Mouse (Mus musculus) CH12.LX (cell line): ENCODE measurements around the gene Fat1. TPM values are rescaled to one million over a fixed set of nuclear protein-coding genes. Genes with fewer than 3 reads are reported as not detected.

Experiments used
- DNase-seq: peaks from one replicate; pipeline ENCODE4 v3.0.0-alpha.2; 2013; ENCODE audit errors: extremely low read depth
- H3K27ac ChIP-seq: 2 replicates; pipeline ENCODE4 v1.5.1; 2012; ENCODE audit warnings: low read depth, mild to moderate bottlenecking, control low read depth, moderate library complexity; ENCODE audit not compliant: insufficient read depth
- H3K27me3 ChIP-seq: replicated peaks from 2 replicates; pipeline ENCODE3; 2012; ENCODE audit warnings: inconsistent platforms
- H3K36me3 ChIP-seq, 2 experiments: replicated peaks in 1 of 2; 2 replicates each; pipeline versions ENCODE3 to v1.6.1; 2012; ENCODE audit warnings: inconsistent platforms in 1 of 2, low read length in 1 of 2, mild to moderate bottlenecking in 1 of 2, mixed read lengths in 1 of 2, moderate library complexity in 1 of 2; ENCODE audit not compliant: control insufficient read depth in 1 of 2, insufficient read depth in 1 of 2
- H3K4me1 ChIP-seq, 2 experiments: 2 replicates each; pipeline ENCODE4 v1.6.1; 2012; ENCODE audit warnings: inconsistent platforms in 1 of 2, moderate library complexity in 1 of 2; ENCODE audit not compliant: insufficient read depth in 2 of 2, control insufficient read depth in 1 of 2
- H3K4me2 ChIP-seq: 2 replicates; pipeline ENCODE4 v1.6.1; 2012; ENCODE audit warnings: low read depth, mild to moderate bottlenecking, control low read depth; ENCODE audit not compliant: poor library complexity, insufficient read depth, severe bottlenecking
- H3K4me3 ChIP-seq, 3 experiments: fragments of 150-350 bp in 1 of 3; sonication (generic) in 1 of 3; replicated peaks in 1 of 3; 2 replicates each; pipeline versions ENCODE3 to v1.5.1; 2011 to 2012; ENCODE audit warnings: low read depth in 2 of 3, low read length in 2 of 3, mild to moderate bottlenecking in 2 of 3, moderate library complexity in 2 of 3, control low read depth in 1 of 3, improper control_type of control experiment in 1 of 3, inconsistent platforms in 1 of 3, mixed read lengths in 1 of 3; ENCODE audit not compliant: poor library complexity in 1 of 3
- H3K79me2 ChIP-seq: replicated peaks from 2 replicates; pipeline ENCODE4 v1.6.1; 2012; ENCODE audit warnings: mild to moderate bottlenecking, moderate library complexity; ENCODE audit not compliant: control insufficient read depth, poor library complexity, insufficient read depth, severe bottlenecking; ENCODE audit errors: extremely low read depth
- H3K9ac ChIP-seq: 2 replicates; pipeline ENCODE4 v1.6.1; 2012; ENCODE audit warnings: low read depth, mild to moderate bottlenecking, control low read depth, moderate library complexity; ENCODE audit not compliant: insufficient read depth
- H3K9me3 ChIP-seq: replicated peaks from 2 replicates; pipeline ENCODE3; 2012; ENCODE audit warnings: low read length, inconsistent platforms, mixed read lengths
- E2F4 ChIP-seq: IDR thresholded peaks from 2 replicates; pipeline ENCODE4 v1.6.1; 2011; ENCODE audit warnings: low read depth, low read length, improper control_type of control experiment; ENCODE audit not compliant: insufficient replicate concordance
- EP300 ChIP-seq: IDR thresholded peaks from 2 replicates; pipeline ENCODE4 v1.6.1; 2011; ENCODE audit warnings: low read length, improper control_type of control experiment
- HCFC1 ChIP-seq: IDR thresholded peaks from 2 replicates; pipeline ENCODE4 v1.6.1; 2012; ENCODE audit warnings: low read depth, mild to moderate bottlenecking, inconsistent platforms, low read length, improper control_type of control experiment
- JUN ChIP-seq: IDR thresholded peaks from 2 replicates; pipeline ENCODE4 v1.6.1; 2011; ENCODE audit warnings: low read depth, mild to moderate bottlenecking, low read length, improper control_type of control experiment, moderate library complexity; ENCODE audit not compliant: insufficient read depth
- MAFK ChIP-seq: IDR thresholded peaks from 2 replicates; pipeline ENCODE4 v1.6.1; 2011; ENCODE audit warnings: low read length, improper control_type of control experiment; ENCODE audit not compliant: insufficient replicate concordance
- MAZ ChIP-seq: IDR thresholded peaks from 2 replicates; pipeline ENCODE4 v1.6.1; 2012; ENCODE audit warnings: low read depth, mild to moderate bottlenecking, inconsistent platforms, low read length, improper control_type of control experiment, moderate library complexity
- MEF2A ChIP-seq: IDR thresholded peaks from 2 replicates; pipeline ENCODE4 v1.6.1; 2014; ENCODE audit warnings: low read depth, mild to moderate bottlenecking, inconsistent platforms, low read length, improper control_type of control experiment, borderline replicate concordance
- MXI1 ChIP-seq: IDR thresholded peaks from 2 replicates; pipeline ENCODE4 v1.6.1; 2011; ENCODE audit warnings: mild to moderate bottlenecking, low read depth, low read length, improper control_type of control experiment
- NELFE ChIP-seq: IDR thresholded peaks from 2 replicates; pipeline ENCODE4 v1.6.1; 2011; ENCODE audit warnings: low read depth, low read length, improper control_type of control experiment
- NRF1 ChIP-seq: IDR thresholded peaks from 2 replicates; pipeline ENCODE4 v1.6.1; 2014; ENCODE audit warnings: low read depth, mild to moderate bottlenecking, inconsistent platforms, low read length, improper control_type of control experiment, moderate library complexity
- PAX5 ChIP-seq: IDR thresholded peaks from 2 replicates; pipeline ENCODE4 v1.6.1; 2012; ENCODE audit warnings: low read length, inconsistent platforms, mixed read lengths
- POLR2A ChIP-seq: IDR thresholded peaks from 2 replicates; pipeline ENCODE4 v1.6.1; 2011; ENCODE audit warnings: low read depth, mild to moderate bottlenecking, improper control_type of control experiment, low read length
- POLR2AphosphoS2 ChIP-seq: IDR thresholded peaks from 2 replicates; pipeline ENCODE4 v1.6.1; 2011; ENCODE audit warnings: low read depth, low read length, improper control_type of control experiment
- RAD21 ChIP-seq: IDR thresholded peaks from 2 replicates; pipeline ENCODE4 v1.6.1; 2011; ENCODE audit warnings: low read depth, mild to moderate bottlenecking, low read length, improper control_type of control experiment, moderate library complexity
- SMC3 ChIP-seq: IDR thresholded peaks from 2 replicates; pipeline ENCODE4 v1.6.1; 2011; ENCODE audit warnings: low read depth, low read length, improper control_type of control experiment
- TBP ChIP-seq: conservative IDR thresholded peaks from 2 replicates; pipeline ENCODE4 v1.6.1; 2011; ENCODE audit warnings: low read depth, low read length, improper control_type of control experiment
- TCF12 ChIP-seq: IDR thresholded peaks from 2 replicates; pipeline ENCODE4 v1.6.1; 2014; ENCODE audit warnings: low read depth, mild to moderate bottlenecking, inconsistent platforms, low read length, improper control_type of control experiment
- ZKSCAN1 ChIP-seq: IDR thresholded peaks from 2 replicates; pipeline ENCODE4 v1.6.1; 2012; ENCODE audit warnings: low read depth, inconsistent platforms, low read length, improper control_type of control experiment, borderline replicate concordance
- ZMIZ1 ChIP-seq: IDR thresholded peaks from 2 replicates; pipeline ENCODE4 v1.6.1; 2012; ENCODE audit warnings: low read depth, mild to moderate bottlenecking, inconsistent platforms, low read length, improper control_type of control experiment
- dilution Hi-C: fragments of 300-500 bp; cut with MboI; formaldehyde crosslinking; loops from 2 replicates; pipeline ENCODE4 v1.14.3; 2020; ENCODE audit warnings: low sequenced_read_pairs; ENCODE audit not compliant: extremely low pct_unique_long_range_greater_than_20kb, extremely low pct_ligation_motif_present
- in situ Hi-C: fragments of 300-500 bp; cut with MboI; formaldehyde crosslinking; loops from 3 replicates; pipeline ENCODE4 v1.14.3; 2019; ENCODE audit warnings: low sequenced_read_pairs, low pct_ligation_motif_present, low pct_unique_long_range_greater_than_20kb, mixed read lengths
- polyA plus RNA-seq: library from polyadenylated mRNA; unstranded; fragments of >175 nt; gene quantifications from 2 replicates; pipeline ENCODE4 v1.2.1, GENCODE M21; 2012; ENCODE audit warnings: low read depth; ENCODE audit not compliant: insufficient read length
- total RNA-seq, 2 experiments: library from RNA; depleted of rRNA; stranded (reverse); fragments of 300-350 nt in 1 of 2; fragments of >200 nt in 1 of 2; gene quantifications; 2 replicates each; pipeline ENCODE4 v1.2.3; 2012 to 2014

The Fat1 gene
- total RNA-seq (2012; rRNA removed) (under 0.01 TPM in 2 replicates), total RNA-seq (2014; rRNA removed) (not detected in 2 replicates), polyA plus RNA-seq (not detected in 2 replicates)

DNA sequence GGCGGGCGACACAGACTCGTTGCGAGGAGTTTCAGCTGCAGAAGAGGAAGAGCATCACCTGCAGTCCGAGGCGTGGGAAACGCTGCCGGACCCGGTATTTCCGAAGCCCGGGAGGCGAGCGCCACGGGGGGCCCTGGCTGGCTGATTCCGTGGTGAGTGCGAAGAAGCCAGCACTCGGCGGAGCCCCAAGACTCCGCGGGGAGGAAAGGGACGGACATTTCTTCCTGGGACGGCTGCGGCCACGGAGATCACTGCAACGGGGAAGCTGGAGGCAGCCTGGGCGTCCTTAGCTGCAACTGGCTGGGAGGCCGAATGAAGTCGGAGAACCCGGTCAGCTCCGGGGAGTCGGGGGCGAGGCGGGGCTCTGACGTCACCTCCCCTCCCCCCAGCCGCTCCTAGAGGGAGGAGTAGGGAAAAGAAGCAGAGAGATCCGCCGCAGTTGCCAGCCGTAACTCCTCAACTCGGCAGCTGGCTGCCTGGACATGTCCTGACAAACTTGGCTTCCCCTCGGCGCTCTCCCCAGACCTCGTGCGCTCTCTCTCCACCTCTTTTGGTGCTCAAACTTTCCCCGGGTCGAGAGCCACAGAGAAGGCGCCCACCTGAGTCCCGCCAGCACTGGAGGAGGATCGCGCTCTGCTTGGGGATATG, at the start of gene Fat1:
TSS of gene Fat1 (plus strand) at position 598 of the 648 bp plus-strand sequence.
- no peak within 1 kb of the TSS for H3K27ac ChIP-seq
- H3K27me3 ChIP-seq: no peaks in the 10 kb centered on the region
- DNase-seq: no peak
- in situ Hi-C loops: no loop called here
- H3K36me3 ChIP-seq: no peaks in the 10 kb centered on the region
- H3K4me2 ChIP-seq: no peak within 1 kb of the TSS
- no peak within 1 kb of the TSS for H3K9ac ChIP-seq
- H3K9me3 ChIP-seq: peaks cover 68% of the 10 kb centered on the region
- no peak within 1 kb of the TSS for H3K4me3 ChIP-seq
- dilution Hi-C loops: no loop called here
- H3K79me2 ChIP-seq: no peaks in the 10 kb centered on the region
- TF ChIP-seq RAD21: no peak
- TF ChIP-seq POLR2A: no peak
- no peak for TF ChIP-seq TBP
- TF ChIP-seq NELFE: no peak
- no peak for TF ChIP-seq MAFK
- no peak for TF ChIP-seq EP300
- no peak for TF ChIP-seq ZKSCAN1
- TF ChIP-seq PAX5: no peak
- no peak for TF ChIP-seq SMC3
- TF ChIP-seq MEF2A: no peak
- H3K4me1 ChIP-seq: no peaks in the 10 kb centered on the region

DNA sequence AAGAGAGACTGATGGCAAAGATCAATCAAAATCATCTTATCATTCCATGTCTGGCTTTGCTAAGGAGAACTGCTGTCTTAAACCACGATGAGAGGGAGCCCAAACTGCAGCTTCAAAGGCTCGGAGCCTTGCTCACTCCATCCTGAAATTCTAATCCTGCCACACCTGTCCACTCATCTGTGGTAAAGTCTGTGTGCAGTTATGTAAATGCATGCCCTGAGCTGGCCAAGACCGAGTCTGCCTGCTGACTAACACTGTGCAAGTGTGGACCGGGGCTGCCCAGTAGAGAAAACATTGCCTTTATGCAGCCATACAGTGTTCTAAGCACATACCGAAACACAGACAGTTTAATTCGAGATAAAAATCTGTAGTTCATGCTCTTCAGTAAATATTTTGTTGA, 40.6 kb upstream of the Fat1 start:
- no peaks in the 10 kb centered on the region for H3K27me3 ChIP-seq
- no peak overlapping the region for H3K4me2 ChIP-seq
- H3K4me3 ChIP-seq: no peak overlapping the region
- H3K4me1 ChIP-seq: no peaks in the 10 kb centered on the region
- dilution Hi-C loops: no loop called here
- DNase-seq: no peak
- H3K9ac ChIP-seq: no peak overlapping the region
- no peak for TF ChIP-seq MEF2A
- TF ChIP-seq HCFC1: no peak
- TF ChIP-seq E2F4: no peak
- no peak for TF ChIP-seq MXI1
- no peak for TF ChIP-seq MAFK
- no peak for TF ChIP-seq TCF12
- no peak for TF ChIP-seq NRF1
- TF ChIP-seq JUN: no peak
- TF ChIP-seq POLR2AphosphoS2: no peak
- no peak for TF ChIP-seq MAZ
- TF ChIP-seq ZMIZ1: no peak
- no peak for TF ChIP-seq POLR2A
- TF ChIP-seq, all 38 proteins: peak for 0
- peaks cover 69% of the 10 kb centered on the region for H3K9me3 ChIP-seq
- no peaks in the 10 kb centered on the region for H3K36me3 ChIP-seq
- H3K79me2 ChIP-seq: no peaks in the 10 kb centered on the region
- no peak overlapping the region for H3K27ac ChIP-seq
- in situ Hi-C loops: no loop called here
